Mouse (Mus musculus) Patski (cell line): ENCODE data around the gene Tmem40. TPM values are rescaled to one million over a fixed set of nuclear protein-coding genes. Genes with fewer than 3 reads are reported as not detected.
A peak's percentile ranks its signal among the peaks of the same experiment; 100 is the strongest.

Experiments used
- ATAC-seq: fragments of 100-300 bp; one replicate; pipeline ENCODE4 v1.8.0; 2021
- CTCF ChIA-PET: fragments of 350-600 bp; sonication (Branson Sonifier 250); formaldehyde crosslinking; loops from one replicate; lab custom pipeline; 2022; ENCODE audit warnings: inconsistent platforms; lab: Charles Lee
- POLR2A ChIA-PET: fragments of 350-600 bp; sonication (Branson Sonifier 250); formaldehyde crosslinking; loops from one replicate; lab custom pipeline; 2022; ENCODE audit warnings: antibody characterized with exemption, inconsistent platforms; lab: Charles Lee
- DNase-seq: peaks from one replicate; pipeline ENCODE4 v3.0.0-alpha.2; 2011; ENCODE audit warnings: low read depth, low spot score
- H3K27me3 ChIP-seq: fragments of 371-371 bp; one replicate; pipeline ENCODE4 v1.5.1; 2021
- CTCF ChIP-seq: fragments of 100-300 bp; IDR thresholded peaks from one replicate; pipeline ENCODE4 v1.5.1; 2021
- in situ Hi-C: fragments of 300-500 bp; cut with MboI; formaldehyde crosslinking; loops from 3 replicates; pipeline ENCODE4 v1.11.1; 2018; ENCODE audit warnings: low pct_unique_long_range_greater_than_20kb, mixed read lengths
- polyA plus RNA-seq: library from polyadenylated mRNA; unstranded; gene quantifications from one replicate; pipeline ENCODE4 v1.2.3, GENCODE M21; 2021

The Tmem40 gene
- polyA plus RNA-seq, 1 experiment from 2014 or later: not detected

- DNase-seq (no peak), ATAC-seq (no peak)
- ChIA-PET POLR2A (no interaction called here), CTCF (interaction anchor here (0.8 kb wide), 1 partner anchor 10 kb away, joined by 3 read pairs; no protein-coding TSS in a partner anchor)
- in situ Hi-C loops: no loop called here
- TF ChIP-seq CTCF: no peak
- no peaks in the 10 kb centered on the region for H3K27me3 ChIP-seq
Measured at GRCm38 (mm10) chr6:115792691-115793215, 30.5 kb upstream of the Tmem40 start.

GRCm38 (mm10) chr6:115791842-115792686, 29.9 kb upstream of the Tmem40 start:
- in situ Hi-C loops: no loop called here
- CTCF ChIA-PET: interaction anchor here (0.8 to 1.0 kb wide), 2 partner anchors 11 kb away, joined by 3 to 4 read pairs; no protein-coding TSS in a partner anchor
- no peaks in the 10 kb centered on the region for H3K27me3 ChIP-seq
- ATAC-seq (peak; percentile 36), DNase-seq (no peak)
- POLR2A ChIA-PET: no interaction called here
- no peak for TF ChIP-seq CTCF

- ChIA-PET CTCF (interaction anchor here (1.0 to 1.4 kb wide), 2 partner anchors 12 to 25 kb away, joined by 3 to 4 read pairs; no protein-coding TSS in a partner anchor), POLR2A (no interaction called here)
- no peaks in the 10 kb centered on the region for H3K27me3 ChIP-seq
- DNase-seq (no peak), ATAC-seq (no peak)
- TF ChIP-seq CTCF: no peak
- in situ Hi-C loops: no loop called here
Measured at GRCm38 (mm10) chr6:115791016-115791415, 28.8 kb upstream of the Tmem40 start.

GRCm38 (mm10) chr6:115782781-115783180, 20.6 kb upstream of the Tmem40 start:
- POLR2A ChIA-PET: interaction anchor here (0.8 kb wide), 1 partner anchor 19 kb away, joined by 5 read pairs; no protein-coding TSS in a partner anchor
- no peak for TF ChIP-seq CTCF
- no peak for DNase-seq
- ATAC-seq: no peak
- CTCF ChIA-PET: no interaction called here
- no peaks in the 10 kb centered on the region for H3K27me3 ChIP-seq
- in situ Hi-C loops: no loop called here

GRCm38 (mm10) chr6:115776363-115776762, 14.2 kb upstream of the Tmem40 start:
- DNase-seq: no peak
- TF ChIP-seq CTCF: no peak
- CTCF ChIA-PET: no interaction called here

GRCm38 (mm10) chr6:115775838-115776237, 13.6 kb upstream of the Tmem40 start:
- ChIA-PET POLR2A (no interaction called here), CTCF (no interaction called here)
- no peaks in the 10 kb centered on the region for H3K27me3 ChIP-seq
- no peak for TF ChIP-seq CTCF
- ATAC-seq: no peak
- no peak for DNase-seq
- in situ Hi-C loops: no loop called here

More at GRCm38 (mm10) chr6:115776363-115776762, 14.2 kb upstream of the Tmem40 start:
- H3K27me3 ChIP-seq: no peaks in the 10 kb centered on the region
- in situ Hi-C loops: no loop called here
- POLR2A ChIA-PET: no interaction called here
- no peak for ATAC-seq

- in situ Hi-C loops: no loop called here
- DNase-seq (no peak), ATAC-seq (no peak)
- no peaks in the 10 kb centered on the region for H3K27me3 ChIP-seq
- CTCF ChIA-PET: no interaction called here
- TF ChIP-seq CTCF: no peak
- POLR2A ChIA-PET: no interaction called here
Measured at GRCm38 (mm10) chr6:115774501-115774921, 12.3 kb upstream of the Tmem40 start, which contains the start of gene Cand2. Cand2 (plus strand) TSS chr6:115774538.

- no peak for ATAC-seq
- in situ Hi-C loops: no loop called here
- no peak for DNase-seq
- CTCF ChIA-PET: no interaction called here
- TF ChIP-seq CTCF: no peak
- POLR2A ChIA-PET: no interaction called here
- H3K27me3 ChIP-seq: no peaks in the 10 kb centered on the region
Measured at GRCm38 (mm10) chr6:115773966-115774413, 11.8 kb upstream of the Tmem40 start.

GRCm38 (mm10) chr6:115772604-115773003, 10.4 kb upstream of the Tmem40 start:
- TF ChIP-seq CTCF: no peak

GRCm38 (mm10) chr6:115772201-115772600, 10.0 kb upstream of the Tmem40 start:
- CTCF ChIA-PET: no interaction called here
- no peak for DNase-seq

More at GRCm38 (mm10) chr6:115772604-115773003, 10.4 kb upstream of the Tmem40 start:
- DNase-seq (no peak), ATAC-seq (no peak)
- H3K27me3 ChIP-seq: no peaks in the 10 kb centered on the region
- in situ Hi-C loops: no loop called here
- ChIA-PET POLR2A (no interaction called here), CTCF (no interaction called here)

GRCm38 (mm10) chr6:115770852-115771251, 8.6 kb upstream of the Tmem40 start:
- ChIA-PET POLR2A (interaction anchor here (0.6 kb wide), 1 partner anchor 151 kb away, joined by 4 read pairs; no protein-coding TSS in a partner anchor), CTCF (no interaction called here)
- TF ChIP-seq CTCF: no peak
- DNase-seq (no peak), ATAC-seq (no peak)
- in situ Hi-C loops: no loop called here
- H3K27me3 ChIP-seq: no peaks in the 10 kb centered on the region

More at GRCm38 (mm10) chr6:115772201-115772600, 10.0 kb upstream of the Tmem40 start:
- in situ Hi-C loops: no loop called here
- POLR2A ChIA-PET: no interaction called here
- peak; percentile 26 for TF ChIP-seq CTCF
- no peaks in the 10 kb centered on the region for H3K27me3 ChIP-seq
- no peak for ATAC-seq
